Mouse (Mus musculus) spleen, adult 18-20 months (tissue): ENCODE measurements around the gene Acrv1.
"Not testable (repeated sequence)": the region's sequence is repeated elsewhere in the genome, so short reads cannot be mapped to it uniquely, and the experiment has no call there.

Source experiments
- DNase-seq, 2 experiments: peaks; one replicate each; pipeline ENCODE4 v3.0.0; 2022; ENCODE audit warnings: mixed read lengths in 2 of 2

Acrv1 gene

GRCm38 (mm10) chr9:36692920-36693319, at the start of gene Acrv1:
Gene Acrv1 (plus strand): TSS chr9:36693220.
- DNase-seq = no peak

DNA sequence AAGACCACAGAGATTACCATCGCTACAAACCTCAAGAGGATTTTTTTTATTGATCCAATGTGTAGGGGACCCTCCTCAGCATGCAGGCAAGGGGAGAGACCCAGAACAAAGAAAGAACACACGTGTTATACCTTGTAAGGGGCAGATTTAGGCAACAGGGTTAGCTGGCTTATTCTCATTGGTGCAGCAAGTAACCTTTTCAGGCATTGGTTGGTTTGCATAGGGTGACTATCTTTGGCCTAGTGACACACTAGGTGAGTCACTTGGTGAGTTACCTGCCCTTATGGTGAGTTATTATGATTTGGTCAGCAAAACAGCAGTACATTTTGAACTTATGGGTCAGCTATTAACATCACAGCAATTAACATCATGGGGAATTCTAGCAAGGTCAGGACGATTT, 49.7 kb upstream of the Acrv1 start, which contains the start of gene A630095E13Rik:
Gene A630095E13Rik (minus strand): TSS at position 101 of the 400 bp plus-strand sequence.
- DNase-seq = not testable (repeated sequence)

GRCm38 (mm10) chr9:36681424-36681823, 11.6 kb upstream of the Acrv1 start:
- no peak for DNase-seq

DNA sequence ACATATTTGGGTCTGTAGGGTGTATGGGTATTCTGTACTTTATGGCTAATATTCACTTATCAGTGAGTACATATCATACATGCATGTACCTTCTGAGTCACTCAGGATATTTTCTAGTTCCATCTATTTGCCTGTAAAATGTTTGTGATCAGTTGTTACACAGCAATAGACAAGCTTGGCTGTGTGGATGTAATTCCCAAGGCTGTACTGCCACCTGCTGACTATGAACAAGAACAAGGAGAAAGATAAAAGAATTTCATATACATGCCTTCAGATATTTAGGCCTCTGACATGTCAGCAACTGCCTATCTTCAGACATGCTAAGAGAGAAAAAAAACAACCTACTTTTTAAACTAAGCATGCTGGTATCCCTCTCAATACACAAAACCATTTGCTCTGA, 5.7 kb upstream of the Acrv1 start:
- no peak for DNase-seq

DNA sequence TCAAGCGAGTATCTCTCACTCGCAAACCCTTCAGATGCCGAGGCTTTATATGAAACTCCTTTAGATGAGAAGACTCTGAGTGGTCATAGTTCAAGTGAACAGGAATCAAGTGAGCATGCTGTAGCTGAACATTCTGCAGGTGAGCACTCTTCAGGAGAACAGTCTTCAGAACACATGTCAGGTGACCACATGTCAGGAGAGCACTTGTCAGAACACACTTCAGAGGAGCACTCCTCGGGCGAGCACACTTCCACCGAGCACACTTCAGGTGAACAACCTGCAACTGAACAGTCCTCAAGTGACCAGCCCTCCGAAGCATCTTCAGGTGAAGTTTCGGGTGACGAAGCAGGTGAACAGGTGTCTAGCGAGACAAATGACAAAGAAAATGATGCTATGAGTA, 1.3 kb downstream of the Acrv1 start:
- DNase-seq = no peak

DNA sequence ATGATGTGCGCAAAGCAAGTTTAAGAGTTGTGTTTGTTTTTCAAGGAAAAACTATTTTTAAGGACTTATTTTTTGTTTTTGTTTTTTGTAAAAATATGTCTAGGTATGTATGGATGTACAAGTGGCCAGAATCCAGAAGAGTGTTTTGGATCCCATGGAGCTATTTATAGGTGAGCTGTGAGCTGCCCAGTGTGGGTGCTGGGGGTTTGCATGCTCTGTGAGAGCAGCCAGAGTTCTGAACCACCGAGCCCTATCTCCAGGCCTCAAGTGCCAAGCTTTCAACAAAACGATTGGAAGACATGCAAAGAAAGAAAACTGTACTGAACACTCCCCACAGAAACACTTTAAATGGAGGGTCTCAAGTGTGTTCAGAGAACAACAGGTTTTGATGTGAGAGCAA, 12.9 kb downstream of the Acrv1 start:
- no peak for DNase-seq

- DNase-seq = no peak
These were observed 14.3 kb downstream of the Acrv1 start for GRCm38 (mm10) chr9:36707304-36707703.

DNA sequence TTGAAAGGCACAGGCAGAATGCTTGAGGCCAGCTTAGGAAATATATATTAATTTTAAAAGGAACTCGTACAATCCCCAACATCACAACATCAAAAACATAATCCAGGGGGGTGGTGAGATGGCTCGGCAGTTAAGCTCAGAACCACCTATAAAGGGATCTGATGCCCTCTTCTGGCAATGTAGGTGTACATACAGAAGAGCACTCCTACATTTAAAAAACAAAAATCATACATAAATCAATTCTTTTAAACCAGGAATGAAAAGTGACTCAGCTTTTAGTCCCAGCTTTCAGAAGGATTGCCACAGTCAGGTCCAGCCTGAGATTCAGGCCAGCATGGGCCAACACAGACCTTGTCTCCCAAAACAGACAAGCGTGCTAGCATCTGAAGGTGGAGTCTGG, 23.6 kb downstream of the Acrv1 start:
- DNase-seq = no peak

GRCm38 (mm10) chr9:36726131-36727033, 33.4 kb downstream of the Acrv1 start:
- peak; percentile 77 to 86 for DNase-seq

DNA sequence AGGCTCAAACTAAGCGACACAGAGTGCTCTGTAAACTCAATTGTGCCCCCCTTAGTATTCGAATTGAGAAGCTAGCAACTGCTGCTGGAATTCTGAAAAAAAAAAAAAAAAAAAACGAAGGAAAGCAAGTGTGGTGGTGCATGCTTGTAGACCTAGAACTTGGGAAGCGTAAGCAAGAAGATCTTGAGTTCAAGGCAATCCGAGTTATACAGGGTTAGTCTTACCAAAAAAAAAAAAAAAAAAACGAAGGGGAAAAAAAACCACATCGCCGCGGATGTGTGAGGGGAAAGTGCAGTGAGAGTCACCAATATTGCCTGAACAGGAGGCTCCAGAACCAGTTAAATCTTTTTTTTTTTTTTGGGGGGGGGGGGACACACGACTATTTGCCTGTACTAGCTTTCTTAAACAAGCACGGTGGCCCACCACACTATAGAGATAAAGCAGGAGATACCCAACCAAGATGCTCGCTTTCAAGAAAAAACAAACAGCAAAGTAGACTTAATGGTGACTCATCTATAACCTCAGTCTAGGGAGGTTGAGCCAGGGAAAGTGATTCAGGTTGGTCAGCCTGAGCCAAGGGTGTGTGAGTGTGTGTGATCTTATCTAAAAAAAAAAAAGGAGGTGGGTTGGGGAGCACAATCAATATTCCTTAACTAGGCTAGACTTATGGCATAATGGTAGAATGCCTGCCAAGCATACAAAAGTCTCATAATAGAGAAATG, 34.2 kb downstream of the Acrv1 start, which contains the start of gene Chek1:
Gene Chek1 (minus strand): TSS at position 32 of the 722 bp plus-strand sequence.
- no peak for DNase-seq
